Mouse (Mus musculus): ENCODE data around the gene Gdpd3. TPM values are rescaled to one million over a fixed set of nuclear protein-coding genes. Genes with fewer than 3 reads are reported as not detected.

Gdpd3 gene
- polyA plus RNA-seq, 1 experiment from 2014 or later: 1.3 TPM

- DNase-seq (ENCODE audit: low spot score): no peak
- H3K9ac ChIP-seq (replicated peaks; ENCODE audit: low read length): 0 out of 2 replicates have a peak overlapping the region, but pooled peaks have one; percentile 1
- no peak overlapping the region for H3K4me3 ChIP-seq (ENCODE audit: low read depth, low read length)
- no peak overlapping the region for H3K27ac ChIP-seq (replicated peaks; ENCODE audit: low read depth, low read length)
- no peaks in the 10 kb centered on the region for H3K9me3 ChIP-seq (replicated peaks; ENCODE audit: control insufficient read depth, low read length)
- no peak overlapping the region for H3K4me2 ChIP-seq (ENCODE audit: low read depth, low read length)
- no peaks in the 10 kb centered on the region for H3K4me1 ChIP-seq (ENCODE audit: control insufficient read depth, insufficient read depth, low read length)
- 74% methylated on average over 6 of the region's 6 CpGs for WGBS
- ATAC-seq (replicated peaks; ENCODE audit: insufficient number of reproducible peaks, low FRiP score, low TSS enrichment, low read depth): no peak
- peaks cover 2% of the 10 kb centered on the region; the same call in 1 of the 2 replicates for H3K36me3 ChIP-seq (replicated peaks; ENCODE audit: control insufficient read depth, insufficient read depth, low read depth, low read length)
- H3K27me3 ChIP-seq (ENCODE audit: control insufficient read depth, insufficient read depth, low read length): no peaks in the 10 kb centered on the region
Observed at GRCm38 (mm10) chr7:126761529-126762067, 4.5 kb upstream of the Gdpd3 start.

- Histone ChIP-seq H3K4me1 (ENCODE audit: control insufficient read depth, insufficient read depth, low read length) (no peaks in the 10 kb centered on the region), H3K9me3 (replicated peaks; ENCODE audit: control insufficient read depth, low read length) (no peaks in the 10 kb centered on the region), H3K27me3 (ENCODE audit: control insufficient read depth, insufficient read depth, low read length) (no peaks in the 10 kb centered on the region), H3K36me3 (replicated peaks; ENCODE audit: control insufficient read depth, insufficient read depth, low read depth, low read length) (peaks cover 4% of the 10 kb centered on the region), H3K4me2 (ENCODE audit: low read depth, low read length) (no peak overlapping the region), H3K4me3 (ENCODE audit: low read depth, low read length) (no peak overlapping the region), H3K27ac (replicated peaks; ENCODE audit: low read depth, low read length) (no peak overlapping the region), H3K9ac (replicated peaks; ENCODE audit: low read length) (no peak overlapping the region)
- 67% methylated on average over 17 of the region's 17 CpGs for WGBS
- DNase-seq (ENCODE audit: low spot score): no peak
- no peak for ATAC-seq (replicated peaks; ENCODE audit: insufficient number of reproducible peaks, low FRiP score, low TSS enrichment, low read depth)
Observed at GRCm38 (mm10) chr7:126762471-126763008, 3.6 kb upstream of the Gdpd3 start.

GRCm38 (mm10) chr7:126765540-126765939 is 594 bp upstream of the Gdpd3 start:
- no peak overlapping the region for H3K4me2 ChIP-seq (ENCODE audit: low read depth, low read length)
- ATAC-seq (replicated peaks; ENCODE audit: insufficient number of reproducible peaks, low FRiP score, low TSS enrichment, low read depth) (no peak), DNase-seq (ENCODE audit: low spot score) (no peak)
- no peaks in the 10 kb centered on the region for H3K4me1 ChIP-seq (ENCODE audit: control insufficient read depth, insufficient read depth, low read length)
- 90% methylated on average over 9 of the region's 9 CpGs for WGBS
- H3K27me3 ChIP-seq (ENCODE audit: control insufficient read depth, insufficient read depth, low read length): no peaks in the 10 kb centered on the region
- no peak overlapping the region for H3K27ac ChIP-seq (replicated peaks; ENCODE audit: low read depth, low read length)
- H3K36me3 ChIP-seq (replicated peaks; ENCODE audit: control insufficient read depth, insufficient read depth, low read depth, low read length): peaks cover 6% of the 10 kb centered on the region
- no peaks in the 10 kb centered on the region for H3K9me3 ChIP-seq (replicated peaks; ENCODE audit: control insufficient read depth, low read length)
- no peak overlapping the region for H3K9ac ChIP-seq (replicated peaks; ENCODE audit: low read length)
- no peak overlapping the region for H3K4me3 ChIP-seq (ENCODE audit: low read depth, low read length)

- H3K27me3 ChIP-seq (ENCODE audit: control insufficient read depth, insufficient read depth, low read length): no peaks in the 10 kb centered on the region
- H3K9ac ChIP-seq (replicated peaks; ENCODE audit: low read length): no peak overlapping the region
- WGBS: 90% methylated on average over 8 of the region's 8 CpGs
- H3K4me2 ChIP-seq (ENCODE audit: low read depth, low read length): no peak overlapping the region
- DNase-seq (ENCODE audit: low spot score) (no peak), ATAC-seq (replicated peaks; ENCODE audit: insufficient number of reproducible peaks, low FRiP score, low TSS enrichment, low read depth) (no peak)
- H3K4me1 ChIP-seq (ENCODE audit: control insufficient read depth, insufficient read depth, low read length): no peaks in the 10 kb centered on the region
- H3K9me3 ChIP-seq (replicated peaks; ENCODE audit: control insufficient read depth, low read length): no peaks in the 10 kb centered on the region
- H3K27ac ChIP-seq (replicated peaks; ENCODE audit: low read depth, low read length): no peak overlapping the region
- peaks cover 8% of the 10 kb centered on the region for H3K36me3 ChIP-seq (replicated peaks; ENCODE audit: control insufficient read depth, insufficient read depth, low read depth, low read length)
- H3K4me3 ChIP-seq (ENCODE audit: low read depth, low read length): no peak overlapping the region
Observed at GRCm38 (mm10) chr7:126767001-126767400, 867 bp downstream of the Gdpd3 start.

GRCm38 (mm10) chr7:126770784-126771183 is 4.7 kb downstream of the Gdpd3 start:
- Histone ChIP-seq H3K27ac (replicated peaks; ENCODE audit: low read depth, low read length) (no peak overlapping the region), H3K4me2 (ENCODE audit: low read depth, low read length) (no peak overlapping the region), H3K4me3 (ENCODE audit: low read depth, low read length) (no peak overlapping the region), H3K9me3 (replicated peaks; ENCODE audit: control insufficient read depth, low read length) (no peaks in the 10 kb centered on the region), H3K36me3 (replicated peaks; ENCODE audit: control insufficient read depth, insufficient read depth, low read depth, low read length) (peaks cover 8% of the 10 kb centered on the region), H3K4me1 (ENCODE audit: control insufficient read depth, insufficient read depth, low read length) (no peaks in the 10 kb centered on the region), H3K9ac (replicated peaks; ENCODE audit: low read length) (no peak overlapping the region), H3K27me3 (ENCODE audit: control insufficient read depth, insufficient read depth, low read length) (no peaks in the 10 kb centered on the region)
- WGBS: 86% methylated on average over 12 of the region's 12 CpGs
- no peak for DNase-seq (ENCODE audit: low spot score)
- no peak for ATAC-seq (replicated peaks; ENCODE audit: insufficient number of reproducible peaks, low FRiP score, low TSS enrichment, low read depth)

- Histone ChIP-seq H3K27me3 (ENCODE audit: control insufficient read depth, insufficient read depth, low read length) (no peaks in the 10 kb centered on the region), H3K9me3 (replicated peaks; ENCODE audit: control insufficient read depth, low read length) (no peaks in the 10 kb centered on the region), H3K27ac (replicated peaks; ENCODE audit: low read depth, low read length) (no peak overlapping the region), H3K36me3 (replicated peaks; ENCODE audit: control insufficient read depth, insufficient read depth, low read depth, low read length) (0 out of 2 replicates have a peak, but pooled peaks cover 3% of the 10 kb centered on the region), H3K4me1 (ENCODE audit: control insufficient read depth, insufficient read depth, low read length) (peaks cover 4% of the 10 kb centered on the region), H3K4me3 (ENCODE audit: low read depth, low read length) (no peak overlapping the region), H3K9ac (replicated peaks; ENCODE audit: low read length) (no peak overlapping the region), H3K4me2 (ENCODE audit: low read depth, low read length) (no peak overlapping the region)
- no peak for DNase-seq (ENCODE audit: low spot score)
- no peak for ATAC-seq (replicated peaks; ENCODE audit: insufficient number of reproducible peaks, low FRiP score, low TSS enrichment, low read depth)
- WGBS: 85% methylated on average over 2 of the region's 2 CpGs
Observed at GRCm38 (mm10) chr7:126773351-126773750, 7.2 kb downstream of the Gdpd3 start.

- Histone ChIP-seq H3K9me3 (replicated peaks; ENCODE audit: control insufficient read depth, low read length) (no peaks in the 10 kb centered on the region), H3K4me2 (ENCODE audit: low read depth, low read length) (no peak overlapping the region), H3K4me3 (ENCODE audit: low read depth, low read length) (no peak overlapping the region), H3K36me3 (replicated peaks; ENCODE audit: control insufficient read depth, insufficient read depth, low read depth, low read length) (0 out of 2 replicates have a peak, but pooled peaks cover 3% of the 10 kb centered on the region), H3K9ac (replicated peaks; ENCODE audit: low read length) (no peak overlapping the region), H3K4me1 (ENCODE audit: control insufficient read depth, insufficient read depth, low read length) (peaks cover 4% of the 10 kb centered on the region), H3K27ac (replicated peaks; ENCODE audit: low read depth, low read length) (no peak overlapping the region), H3K27me3 (ENCODE audit: control insufficient read depth, insufficient read depth, low read length) (no peaks in the 10 kb centered on the region)
- ATAC-seq (replicated peaks; ENCODE audit: insufficient number of reproducible peaks, low FRiP score, low TSS enrichment, low read depth) (no peak), DNase-seq (ENCODE audit: low spot score) (no peak)
- WGBS: 76% methylated on average over 2 of the region's 2 CpGs
Observed at GRCm38 (mm10) chr7:126774463-126774862, 8.3 kb downstream of the Gdpd3 start.

- no peak overlapping the region for H3K4me2 ChIP-seq (ENCODE audit: low read depth, low read length)
- H3K27me3 ChIP-seq (ENCODE audit: control insufficient read depth, insufficient read depth, low read length): no peaks in the 10 kb centered on the region
- 82% methylated on average over 10 of the region's 10 CpGs for WGBS
- no peaks in the 10 kb centered on the region for H3K9me3 ChIP-seq (replicated peaks; ENCODE audit: control insufficient read depth, low read length)
- H3K9ac ChIP-seq (replicated peaks; ENCODE audit: low read length): no peak overlapping the region
- 0 out of 2 replicates have a peak, but pooled peaks cover 3% of the 10 kb centered on the region for H3K36me3 ChIP-seq (replicated peaks; ENCODE audit: control insufficient read depth, insufficient read depth, low read depth, low read length)
- ATAC-seq (replicated peaks; ENCODE audit: insufficient number of reproducible peaks, low FRiP score, low TSS enrichment, low read depth) (no peak), DNase-seq (ENCODE audit: low spot score) (no peak)
- peaks cover 4% of the 10 kb centered on the region for H3K4me1 ChIP-seq (ENCODE audit: control insufficient read depth, insufficient read depth, low read length)
- no peak overlapping the region for H3K27ac ChIP-seq (replicated peaks; ENCODE audit: low read depth, low read length)
- no peak overlapping the region for H3K4me3 ChIP-seq (ENCODE audit: low read depth, low read length)
Observed at GRCm38 (mm10) chr7:126775185-126775977, 9.2 kb downstream of the Gdpd3 start.
